Mouse (Mus musculus): ENCODE results near the gene Haao.
"Not testable (repeated sequence)": the region's sequence is repeated elsewhere in the genome, so short reads cannot be mapped to it uniquely, and the experiment has no call there.

Haao gene

DNA sequence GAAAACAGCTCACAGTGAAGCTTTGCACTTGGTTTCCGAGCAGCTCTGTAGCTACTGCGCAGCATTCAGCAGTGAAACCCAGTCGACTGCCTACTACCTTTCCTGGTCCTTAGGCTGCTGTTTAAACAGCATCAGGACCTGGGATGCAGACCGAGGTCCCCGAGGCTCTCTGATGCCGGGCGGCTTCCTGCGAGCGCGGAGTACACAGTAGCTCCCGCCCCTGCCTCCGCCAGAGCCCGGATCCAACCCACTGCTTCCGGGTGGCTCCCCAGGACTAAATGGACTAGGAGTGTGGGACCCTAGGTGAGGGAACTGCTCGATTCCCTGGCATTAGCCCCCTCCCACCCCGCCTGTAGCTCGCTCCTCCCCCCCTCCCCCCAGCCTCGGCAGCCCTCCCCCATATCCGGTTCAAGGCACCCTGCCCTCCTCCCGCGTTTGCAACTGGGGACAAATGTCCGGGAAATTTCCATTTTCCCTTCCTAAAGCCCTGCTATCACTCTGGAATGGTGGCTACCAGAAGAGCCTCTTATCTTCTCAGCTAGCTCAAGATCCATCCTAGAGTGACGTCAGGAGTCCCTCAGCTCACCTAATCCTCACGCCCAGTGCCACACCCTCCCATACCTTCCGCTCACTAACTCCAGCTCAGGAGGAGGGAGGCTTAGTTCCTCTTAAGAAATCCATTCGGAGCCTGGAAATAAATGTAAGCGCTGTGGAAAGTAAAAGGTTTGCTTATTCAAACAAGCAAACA, 14.5 kb upstream of the Haao start:
- no peak for DNase-seq

DNA sequence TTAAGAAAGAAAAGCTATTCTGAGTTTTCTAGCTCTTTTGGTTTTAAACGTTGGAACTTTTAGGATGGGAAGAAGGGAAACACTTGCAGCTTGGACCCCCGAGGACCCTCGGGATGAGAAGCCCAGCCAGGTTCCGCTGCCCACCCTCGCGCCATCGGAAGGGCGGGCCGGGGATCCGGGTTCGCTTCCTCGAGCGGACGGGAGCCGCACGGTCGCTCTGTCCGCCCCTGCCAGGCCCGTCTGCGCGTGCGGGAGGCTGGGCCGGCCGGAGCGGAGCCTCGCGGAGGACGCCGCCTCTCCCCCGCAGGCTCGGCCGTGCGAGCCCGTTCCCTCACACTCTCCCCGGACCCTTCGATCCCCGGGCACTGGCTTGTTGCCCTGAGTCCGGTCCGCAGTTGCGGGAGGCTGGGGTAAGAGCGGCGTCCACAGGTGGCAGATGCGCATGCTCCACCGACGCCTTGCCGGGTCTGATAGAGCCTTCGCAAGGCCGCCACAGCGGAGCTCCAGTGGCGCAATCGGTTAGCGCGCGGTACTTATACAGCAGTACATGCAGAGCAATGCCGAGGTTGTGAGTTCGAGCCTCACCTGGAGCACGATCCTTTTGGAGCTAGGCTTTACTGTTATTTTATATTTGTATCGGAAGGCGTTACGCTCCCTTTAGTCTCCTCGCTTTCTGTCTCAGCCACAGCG, 13.8 kb upstream of the Haao start:
- peak; percentile 99 for DNase-seq

- DNase-seq: not testable (repeated sequence)
Observed at GRCm38 (mm10) chr17:83860968-83861367, 13.2 kb upstream of the Haao start.

DNA sequence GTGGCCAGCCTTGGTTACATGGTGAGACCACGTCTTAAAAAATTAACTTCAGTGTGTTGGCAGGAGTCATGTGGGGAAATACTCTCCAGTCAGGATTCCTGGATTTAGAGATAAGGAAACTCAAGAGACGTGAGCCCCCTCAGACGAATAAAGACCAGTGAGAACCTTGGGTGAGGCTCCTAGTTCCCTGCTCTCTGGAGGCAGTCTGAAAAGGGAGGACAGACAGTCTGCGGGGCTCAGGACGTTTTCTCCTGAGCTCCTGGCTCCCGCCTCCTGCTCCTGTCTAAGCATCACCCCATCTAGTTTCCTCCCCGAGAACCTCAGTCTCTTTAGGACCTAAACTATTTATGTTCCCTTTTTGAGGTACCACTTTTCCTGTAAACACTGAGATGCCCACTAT, 12.5 kb upstream of the Haao start:
- no peak for DNase-seq

GRCm38 (mm10) chr17:83859639-83860038, 11.9 kb upstream of the Haao start:
- no peak for DNase-seq

- DNase-seq: no peak
Observed at GRCm38 (mm10) chr17:83858413-83858812, 10.7 kb upstream of the Haao start.

GRCm38 (mm10) chr17:83854284-83854918, 6.6 kb upstream of the Haao start:
- DNase-seq: no peak

GRCm38 (mm10) chr17:83853831-83854230, 6.1 kb upstream of the Haao start:
- DNase-seq: no peak

DNA sequence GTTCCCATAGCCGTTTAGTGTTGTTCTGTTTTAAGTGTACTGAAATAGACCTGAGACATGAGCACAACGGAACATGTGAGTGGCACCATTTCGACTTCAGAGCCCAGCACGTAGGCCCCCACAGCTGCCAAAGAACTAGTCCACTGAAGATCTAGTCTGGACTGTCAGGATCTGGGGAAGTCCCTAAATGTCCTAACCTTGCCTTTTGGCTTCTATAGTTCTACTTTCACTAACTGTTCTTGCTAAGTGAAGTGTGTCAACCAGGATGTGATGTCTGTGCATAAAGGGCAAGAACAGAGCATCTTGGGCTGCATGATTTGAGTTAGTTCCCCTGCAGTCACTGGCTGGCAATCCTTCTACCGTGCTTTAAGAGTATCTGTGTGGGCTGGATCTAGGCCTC, 3.1 kb upstream of the Haao start:
- no peak for DNase-seq

DNA sequence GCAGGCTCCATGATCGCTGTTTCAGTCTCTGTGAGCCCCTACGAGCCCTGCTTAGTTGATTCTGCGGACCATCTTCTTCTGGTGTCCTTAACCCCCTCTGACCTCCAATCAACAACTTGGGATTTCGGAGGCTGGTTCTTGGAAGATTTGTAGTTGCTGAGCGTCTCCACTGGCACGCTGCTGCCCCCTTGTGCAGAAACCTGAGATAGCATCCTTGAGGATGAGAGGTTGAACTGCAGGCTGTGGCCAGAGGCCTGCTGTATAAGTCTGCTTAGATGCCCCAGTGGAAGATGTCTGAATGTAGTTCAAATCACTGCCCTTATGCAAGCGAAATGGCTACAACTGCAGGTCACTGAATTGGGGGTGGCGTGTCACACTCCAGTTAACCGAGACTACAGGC, 2.7 kb upstream of the Haao start:
- DNase-seq: peak; percentile 91

- no peak for DNase-seq
Observed at GRCm38 (mm10) chr17:83849717-83850116, 2.0 kb upstream of the Haao start.

- DNase-seq: no peak
Observed at GRCm38 (mm10) chr17:83849081-83849675, 1.4 kb upstream of the Haao start.

GRCm38 (mm10) chr17:83848482-83848881, 719 bp upstream of the Haao start:
- DNase-seq: no peak

DNA sequence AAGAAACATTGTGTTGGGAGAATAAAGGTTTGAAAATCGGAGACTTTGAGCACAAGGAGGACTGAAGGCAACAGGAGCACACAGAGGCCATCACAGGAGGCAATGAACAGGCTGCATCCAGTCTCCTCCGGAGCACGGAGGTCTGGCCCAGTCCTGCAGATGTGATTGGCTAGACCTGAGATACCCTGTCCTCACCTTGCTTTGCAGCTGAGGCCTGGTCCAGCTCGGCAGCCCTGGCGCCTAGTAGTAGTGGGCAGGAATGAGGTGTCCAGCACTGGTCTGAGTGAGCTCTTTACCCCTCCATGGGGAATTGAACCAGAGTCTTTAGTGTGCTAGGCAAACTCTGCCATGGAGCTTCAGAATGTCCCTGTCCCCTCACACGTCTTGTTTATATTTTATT, 663 bp downstream of the Haao start:
- no peak for DNase-seq

- no peak for DNase-seq
Observed at GRCm38 (mm10) chr17:83846301-83847021, 1.3 kb downstream of the Haao start.

DNA sequence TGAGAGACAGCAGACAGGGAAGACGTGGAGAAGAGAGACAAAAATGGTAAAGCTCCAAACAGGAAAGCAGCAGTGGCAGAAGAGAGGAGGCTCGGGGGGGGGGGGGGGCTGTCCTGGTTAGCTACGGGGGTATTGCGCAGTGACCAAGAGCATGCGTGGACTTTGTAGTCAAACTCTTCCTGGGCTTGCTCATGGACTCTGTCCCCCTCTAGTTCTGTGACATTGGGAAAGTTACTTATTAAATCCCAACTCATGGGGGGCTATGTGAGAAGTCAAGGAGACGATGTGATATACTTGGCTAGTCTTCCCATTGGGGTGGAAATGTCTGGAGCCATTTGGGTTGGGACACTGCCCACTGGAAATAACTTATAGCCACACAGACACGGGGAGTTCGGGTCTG, 2.2 kb downstream of the Haao start:
- no peak for DNase-seq

DNA sequence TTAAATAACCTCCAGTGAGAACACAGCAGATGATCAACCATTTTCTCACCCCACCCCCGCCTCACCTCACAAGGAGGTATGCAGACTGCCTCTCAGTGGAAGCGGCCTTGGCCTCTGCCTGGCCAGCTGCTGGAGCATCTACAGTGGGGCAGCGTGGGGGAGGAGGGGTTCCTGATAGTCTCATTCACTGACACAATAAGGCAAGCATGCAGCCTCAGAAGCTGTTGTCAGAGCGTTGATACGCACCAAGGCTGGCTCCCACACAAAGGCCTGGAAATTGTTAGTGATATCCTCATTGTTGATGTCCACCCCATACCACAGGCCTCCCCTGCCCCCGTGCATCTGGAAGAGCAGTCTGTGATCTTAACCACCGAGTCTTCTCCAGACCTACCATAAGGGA, 4.0 kb downstream of the Haao start:
- DNase-seq: no peak

GRCm38 (mm10) chr17:83841011-83841410, 6.8 kb downstream of the Haao start:
- DNase-seq: no peak

GRCm38 (mm10) chr17:83839132-83839531, 8.6 kb downstream of the Haao start:
- DNase-seq: no peak

GRCm38 (mm10) chr17:83837659-83838190, 10.0 kb downstream of the Haao start:
- no peak for DNase-seq

- DNase-seq: no peak
Observed at GRCm38 (mm10) chr17:83836048-83836447, 11.7 kb downstream of the Haao start.

DNA sequence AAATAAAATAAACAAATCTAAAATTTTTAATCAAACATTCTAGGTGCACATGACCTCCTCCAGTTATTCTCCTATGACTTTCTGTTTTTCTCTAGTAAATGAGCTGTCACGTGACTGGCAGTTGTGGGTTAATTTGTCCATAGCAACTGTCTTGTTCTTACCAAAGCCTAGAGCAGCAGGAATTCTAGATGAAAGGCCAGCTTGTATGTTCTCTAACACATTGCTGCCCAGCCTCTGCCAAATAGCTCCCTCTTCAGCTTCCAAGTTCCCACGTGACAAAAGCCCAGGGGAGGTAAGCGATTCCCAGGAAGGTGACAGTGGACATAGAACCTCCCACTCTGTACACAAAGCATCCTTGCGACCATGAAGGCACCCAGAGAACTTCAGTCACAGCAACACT, 13.6 kb downstream of the Haao start:
- no peak for DNase-seq
